Mouse (Mus musculus): ENCODE measurements at regions not wholly inside any gene's neighbourhood (a gene's known extent, or its start where the extent isn't known, plus 50 kb on each side); places are given as distances from the start of the nearest gene placed in this dataset.

- DNase-seq (ENCODE audit: extremely low spot score) = no peak
Observed at GRCm38 (mm10) chr2:166438207-166438606, 275.4 kb downstream of the Prex1 start.

DNA sequence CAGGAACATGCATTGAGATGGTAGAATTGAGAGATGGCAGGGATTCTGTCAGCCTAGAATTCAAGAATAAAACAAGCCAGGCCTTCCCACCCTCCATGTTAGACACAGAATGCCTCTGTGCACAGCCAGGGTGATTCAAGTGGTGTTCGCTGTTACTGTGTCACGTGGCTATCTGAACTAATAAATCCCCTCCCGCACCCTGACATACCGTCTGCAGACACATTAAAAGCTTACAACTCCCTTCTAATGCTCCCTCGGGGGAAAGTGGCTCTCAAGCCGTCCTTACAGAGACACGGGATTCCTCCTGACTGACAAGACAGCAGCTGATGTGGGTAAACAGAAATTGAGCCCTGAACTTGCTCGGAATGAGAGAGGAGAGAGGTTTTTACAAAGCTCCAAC, 279.1 kb downstream of the Prex1 start:
- DNase-seq (ENCODE audit: extremely low spot score) = no peak

DNA sequence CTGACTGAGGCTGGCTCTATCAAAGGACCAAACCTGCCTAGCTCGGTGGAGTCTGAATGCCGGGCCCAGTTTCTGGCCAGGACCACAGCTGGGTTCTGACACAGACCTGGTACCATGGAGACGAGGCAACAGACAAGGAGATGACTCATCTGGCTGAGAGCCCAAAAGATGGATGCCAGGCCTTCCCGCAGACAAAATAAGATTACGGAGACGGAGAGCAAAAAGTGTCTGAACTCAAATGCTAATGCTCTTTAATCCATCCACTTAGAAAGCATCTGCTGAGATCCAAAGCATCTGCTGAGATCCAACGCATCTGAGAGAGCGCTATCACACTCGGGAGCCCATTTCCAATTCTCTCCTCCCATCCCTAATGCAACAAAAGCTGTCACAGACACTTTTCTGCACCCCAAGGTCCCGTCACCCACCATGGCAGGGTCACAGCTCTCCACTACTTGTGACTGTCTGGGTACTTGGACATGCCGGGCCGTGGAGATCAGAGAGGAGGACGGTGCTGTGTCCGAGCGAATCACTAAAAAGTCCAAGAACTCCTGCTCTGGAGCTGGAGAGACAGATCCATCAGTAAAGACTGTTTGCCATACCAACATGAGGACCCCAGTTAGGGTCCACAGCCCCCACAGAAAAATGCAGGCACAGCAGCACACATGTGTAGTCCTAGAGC, 278.3 kb upstream of the Sulf2 start:
- DNase-seq (ENCODE audit: extremely low spot score) = no peak

- DNase-seq (ENCODE audit: extremely low spot score) = no peak
Observed at GRCm38 (mm10) chr2:166432948-166433654, 277.6 kb upstream of the Sulf2 start.

- DNase-seq (ENCODE audit: extremely low spot score) = no peak
Observed at GRCm38 (mm10) chr2:166432531-166432930, 277.1 kb upstream of the Sulf2 start.

- no peak for DNase-seq (ENCODE audit: extremely low spot score)
Observed at GRCm38 (mm10) chr2:166429918-166430317, 274.5 kb upstream of the Sulf2 start.

DNA sequence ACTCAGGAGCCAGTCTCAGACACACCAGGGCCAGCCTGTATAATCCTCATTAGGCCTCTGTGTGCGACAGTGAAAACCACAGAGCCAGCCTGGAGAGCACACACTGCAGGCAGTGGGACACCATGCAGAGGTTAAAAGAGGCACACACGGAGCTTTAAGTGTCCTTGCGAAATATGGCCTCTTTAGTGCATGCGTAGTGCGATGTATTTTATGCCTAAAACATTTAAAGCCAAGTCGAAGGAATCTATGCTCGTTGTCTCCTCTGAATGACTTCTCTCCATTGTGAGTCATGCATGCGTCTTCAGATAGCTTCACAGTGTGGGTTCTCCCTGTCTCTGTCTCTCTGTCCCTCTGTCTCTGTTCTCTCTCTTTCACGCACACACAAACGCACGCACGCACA, 274.0 kb upstream of the Sulf2 start:
- DNase-seq (ENCODE audit: extremely low spot score) = no peak

- DNase-seq (ENCODE audit: extremely low spot score) = no peak
Observed at GRCm38 (mm10) chr2:166427390-166427789, 271.9 kb upstream of the Sulf2 start.

DNA sequence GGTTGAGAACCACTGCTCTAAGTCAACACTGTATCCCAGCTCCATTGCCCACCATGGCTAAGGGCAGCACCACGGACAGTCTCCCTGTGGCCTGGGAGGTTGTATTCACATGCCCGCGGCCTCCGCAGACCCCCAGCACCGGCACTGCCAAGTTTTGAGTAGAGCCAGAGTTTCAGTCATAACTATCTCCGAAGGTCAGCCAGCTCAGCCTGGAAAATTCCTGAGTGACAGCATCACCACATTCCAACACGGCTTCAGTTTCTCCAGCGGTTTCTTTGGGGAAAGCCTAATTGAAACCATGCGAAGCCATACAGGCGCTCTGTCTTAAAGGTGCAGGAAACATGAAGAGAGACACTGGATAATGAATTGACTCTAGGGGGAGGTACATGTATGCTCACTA, 271.5 kb upstream of the Sulf2 start:
- peak; percentile 61 for DNase-seq (ENCODE audit: extremely low spot score)

DNA sequence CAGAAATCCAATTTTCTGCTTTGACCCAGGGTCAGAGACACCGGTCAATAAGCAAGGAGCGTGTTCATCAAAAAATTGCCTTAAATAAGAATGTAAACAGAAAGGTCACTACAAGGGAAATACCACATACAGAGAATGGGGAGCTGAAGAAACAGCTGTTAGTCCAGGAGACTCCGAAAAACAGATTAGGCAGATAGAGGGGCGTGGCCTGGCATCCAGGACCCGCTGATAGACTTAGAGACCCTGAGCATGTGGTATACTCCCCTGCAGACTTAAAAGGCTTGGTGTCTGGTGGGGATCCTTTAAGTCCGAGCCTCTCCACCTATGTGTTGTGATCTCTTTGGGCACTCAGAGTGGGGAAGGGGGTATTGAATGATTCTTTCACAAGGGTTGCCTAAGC, 271.0 kb upstream of the Sulf2 start:
- DNase-seq (ENCODE audit: extremely low spot score) = no peak

GRCm38 (mm10) chr2:166425141-166425540, 269.7 kb upstream of the Sulf2 start:
- DNase-seq (ENCODE audit: extremely low spot score) = no peak

DNA sequence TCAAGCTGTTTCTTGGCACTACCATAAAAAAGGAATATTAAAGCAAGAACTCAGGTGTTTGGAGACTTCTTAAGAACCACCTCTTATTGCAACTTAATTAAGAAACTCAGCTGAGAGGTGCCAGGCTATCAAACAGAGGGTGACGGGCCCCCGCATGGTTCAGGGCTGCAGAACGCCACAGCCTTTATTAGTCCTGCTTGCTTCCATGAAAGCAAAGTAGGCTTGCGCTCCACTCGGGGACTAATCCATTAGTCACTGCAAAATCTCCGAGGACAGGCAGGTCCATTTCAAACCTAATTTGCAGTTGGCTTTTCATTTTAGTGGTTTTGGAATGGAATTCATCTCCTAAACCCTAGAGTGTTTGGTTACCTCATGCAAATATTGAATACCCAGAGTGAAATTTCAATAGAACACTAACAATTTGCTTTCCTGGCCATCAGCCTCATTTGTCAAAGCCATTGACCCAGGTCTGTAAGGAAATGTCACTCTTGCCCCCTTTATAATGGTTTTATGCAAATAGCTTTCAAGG, 267.7 kb upstream of the Sulf2 start:
- DNase-seq (ENCODE audit: extremely low spot score) = no peak

DNA sequence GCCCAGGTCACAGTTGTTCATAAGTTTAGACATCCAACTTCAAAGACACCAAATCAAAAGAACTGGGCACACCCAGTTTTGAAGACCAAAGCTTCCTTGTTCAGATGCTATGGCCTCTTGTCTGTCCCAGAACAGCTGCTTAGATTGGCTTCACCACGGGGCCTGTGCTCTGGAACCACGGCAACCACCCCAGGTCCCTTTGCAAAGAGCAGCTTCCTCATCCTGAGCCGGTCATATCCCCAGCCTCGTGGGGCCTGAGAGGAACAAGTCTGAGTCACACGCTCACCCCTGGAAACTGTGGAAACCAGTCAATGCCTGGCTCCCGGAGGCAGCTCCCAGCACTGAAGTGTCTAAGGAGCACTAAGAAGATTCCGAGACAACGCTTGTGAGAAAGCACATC, 264.8 kb upstream of the Sulf2 start:
- no peak for DNase-seq (ENCODE audit: extremely low spot score)

DNA sequence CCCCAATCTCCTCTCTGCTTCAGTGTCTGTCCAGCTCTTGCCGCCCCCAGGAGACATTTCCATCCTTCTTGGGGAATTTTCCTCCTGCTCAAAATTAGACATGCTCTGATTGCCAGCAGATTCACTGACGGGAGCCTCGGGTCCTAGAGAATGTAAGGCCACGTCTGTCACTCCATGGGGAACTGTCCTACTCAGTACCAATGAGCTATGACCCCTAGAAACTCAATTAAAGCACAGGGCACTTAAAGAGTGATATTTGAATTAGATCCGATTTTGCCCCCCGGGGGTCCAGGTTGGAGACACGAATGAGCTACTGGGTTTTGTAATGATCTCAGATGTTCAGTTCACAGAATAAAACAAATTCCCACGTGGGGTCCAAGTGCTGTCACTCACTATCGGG, 263.8 kb upstream of the Sulf2 start:
- no peak for DNase-seq (ENCODE audit: extremely low spot score)

DNA sequence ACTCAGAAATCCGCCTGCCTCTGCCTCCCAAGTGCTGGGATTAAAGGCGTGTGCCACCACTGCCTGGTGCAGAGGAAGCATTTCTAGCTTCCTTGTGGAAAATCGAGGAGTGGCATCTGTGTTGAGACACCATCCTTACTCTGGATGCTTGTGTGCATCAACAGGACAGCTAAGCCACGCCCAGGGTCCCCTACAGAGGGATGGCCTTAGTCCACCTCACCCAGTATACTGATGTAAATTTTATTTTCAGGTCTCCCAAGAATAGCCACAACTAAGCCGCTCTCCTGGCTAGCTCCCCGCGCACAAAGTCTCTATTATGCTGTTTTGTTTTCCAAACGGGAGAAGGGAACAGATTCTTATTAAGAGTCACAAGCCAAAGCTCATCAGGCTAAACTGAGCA, 262.8 kb upstream of the Sulf2 start:
- no peak for DNase-seq (ENCODE audit: extremely low spot score)

- no peak for DNase-seq (ENCODE audit: extremely low spot score)
Observed at GRCm38 (mm10) chr2:166417628-166418027, 262.2 kb upstream of the Sulf2 start.

GRCm38 (mm10) chr2:166415481-166415965, 260.1 kb upstream of the Sulf2 start:
- no peak for DNase-seq (ENCODE audit: extremely low spot score)

GRCm38 (mm10) chr2:166414856-166415255, 259.4 kb upstream of the Sulf2 start:
- DNase-seq (ENCODE audit: extremely low spot score) = no peak

DNA sequence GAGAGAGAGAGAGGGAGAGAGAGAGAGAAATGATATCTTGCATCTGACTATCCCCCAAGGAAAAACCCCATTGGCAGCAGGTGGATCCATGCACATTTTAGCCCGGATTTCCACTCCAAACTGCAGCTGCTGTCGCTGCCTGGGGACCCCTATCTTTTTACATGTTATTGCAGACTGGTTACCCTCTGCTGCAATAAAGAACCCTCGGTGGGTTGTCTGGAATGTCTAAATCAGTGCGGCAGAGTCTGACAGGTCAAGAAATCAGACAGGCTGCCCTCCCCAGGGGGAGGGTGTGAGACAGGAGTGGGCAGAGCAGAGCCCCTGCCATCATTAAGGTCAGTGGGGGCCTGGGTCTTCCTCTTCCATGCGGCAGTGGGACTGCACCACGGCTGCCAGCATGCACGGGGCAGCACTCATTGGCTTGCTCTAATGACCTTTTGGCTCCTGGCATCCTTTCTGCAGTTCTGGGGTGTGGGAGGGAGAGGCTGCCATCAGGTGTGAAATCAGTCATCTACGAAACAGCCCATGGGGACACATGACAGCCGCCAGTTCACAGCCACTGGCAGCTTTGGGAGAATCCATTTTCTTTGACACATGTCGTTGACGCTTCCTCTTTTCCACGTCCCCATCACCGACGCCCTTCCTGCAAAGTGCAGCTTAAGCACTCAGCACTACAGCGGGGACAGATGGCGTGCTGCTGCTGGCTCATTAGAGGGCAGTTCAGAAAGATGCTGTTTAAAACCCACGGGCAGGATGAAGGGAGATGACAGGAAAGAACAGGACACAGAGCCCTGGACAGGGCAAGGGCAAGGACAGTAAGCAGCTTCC, 256.8 kb upstream of the Sulf2 start:
- DNase-seq (ENCODE audit: extremely low spot score) = no peak

DNA sequence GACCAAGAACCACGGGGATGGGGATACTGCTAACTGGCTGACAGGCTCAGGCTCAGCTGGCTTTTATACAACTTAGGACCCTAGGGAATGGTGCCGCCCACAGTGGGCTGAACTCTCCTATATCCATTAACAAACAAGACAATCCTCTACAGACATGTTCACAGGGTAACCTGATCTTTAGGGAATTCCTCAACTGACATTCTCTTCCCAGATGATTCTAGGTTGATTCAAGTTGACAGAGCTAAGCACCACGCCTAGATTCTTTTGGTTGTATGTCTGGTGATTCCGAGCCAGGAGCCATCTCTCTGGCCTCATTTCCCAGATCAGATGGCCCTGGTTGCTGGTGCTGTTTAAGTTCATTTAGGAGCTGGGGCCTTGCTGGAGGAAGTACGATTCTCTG, 253.9 kb upstream of the Sulf2 start:
- DNase-seq (ENCODE audit: extremely low spot score) = no peak

- DNase-seq (ENCODE audit: extremely low spot score) = no peak
Observed at GRCm38 (mm10) chr2:166408806-166409205, 253.3 kb upstream of the Sulf2 start.

- no peak for DNase-seq (ENCODE audit: extremely low spot score)
Observed at GRCm38 (mm10) chr2:166408009-166408408, 252.5 kb upstream of the Sulf2 start.

Measured in embryo, embryonic 9.5 days (tissue).